Mouse (Mus musculus): Measurements from ENCODE around the gene Sbf2. TPM values are rescaled to one million over a fixed set of nuclear protein-coding genes. Genes with fewer than 3 reads are reported as not detected.

Gene Sbf2
- polyA plus RNA-seq, 1 experiment from 2014 or later: 35.1 TPM

- H3K4me1 ChIP-seq (replicated peaks): peaks cover 46% of the 10 kb centered on the region
- peak overlapping the region; percentile 78 for H3K4me2 ChIP-seq
- H3K9ac ChIP-seq (replicated peaks): peak overlapping the region; percentile 51
- H3K27ac ChIP-seq: no peak overlapping the region
- H3K9me3 ChIP-seq: no peaks in the 10 kb centered on the region
- H3K27me3 ChIP-seq: peaks cover 72% of the 10 kb centered on the region
- under 1% methylated on average over 33 of the region's 33 CpGs for WGBS
- no peaks in the 10 kb centered on the region for H3K36me3 ChIP-seq
- ATAC-seq (ENCODE audit: insufficient number of reproducible peaks, insufficient read depth, low FRiP score, low TSS enrichment, low read depth): no peak
- H3K4me3 ChIP-seq (replicated peaks): peak overlapping the region; percentile 41
Observed at GRCm38 (mm10) chr7:110628611-110629354, 14.1 kb upstream of the Sbf2 start.

- H3K9ac ChIP-seq (replicated peaks): peak overlapping the region; percentile 51; the same call in 1 of the 2 replicates
Observed at GRCm38 (mm10) chr7:110628273-110628600, 13.5 kb upstream of the Sbf2 start.

GRCm38 (mm10) chr7:110627486-110628272 lies 13.0 kb upstream of the Sbf2 start, which contains the start of gene Adm:
Gene Adm (plus strand): TSS chr7:110627661.
- no peak for ATAC-seq (ENCODE audit: insufficient number of reproducible peaks, insufficient read depth, low FRiP score, low TSS enrichment, low read depth)
- H3K4me1 ChIP-seq (replicated peaks): peaks cover 46% of the 10 kb centered on the region
- peak within 1 kb of the TSS; percentile 78 for H3K4me2 ChIP-seq
- H3K9me3 ChIP-seq: no peaks in the 10 kb centered on the region
- WGBS: 2% methylated on average over 30 of the region's 30 CpGs
- H3K4me3 ChIP-seq (replicated peaks): peak within 1 kb of the TSS; percentile 41
- H3K27ac ChIP-seq: no peak within 1 kb of the TSS
- peak within 1 kb of the TSS; percentile 51; the same call in 1 of the 2 replicates for H3K9ac ChIP-seq (replicated peaks)
- H3K27me3 ChIP-seq: peaks cover 72% of the 10 kb centered on the region
- no peaks in the 10 kb centered on the region for H3K36me3 ChIP-seq

More at GRCm38 (mm10) chr7:110628273-110628600, 13.5 kb upstream of the Sbf2 start:
- no peaks in the 10 kb centered on the region for H3K9me3 ChIP-seq
- H3K4me3 ChIP-seq (replicated peaks): peak overlapping the region; percentile 41
- no peak for ATAC-seq (ENCODE audit: insufficient number of reproducible peaks, insufficient read depth, low FRiP score, low TSS enrichment, low read depth)
- peaks cover 72% of the 10 kb centered on the region for H3K27me3 ChIP-seq
- H3K4me1 ChIP-seq (replicated peaks): peaks cover 46% of the 10 kb centered on the region
- H3K36me3 ChIP-seq: no peaks in the 10 kb centered on the region
- WGBS: 2% methylated on average over 11 of the region's 11 CpGs
- H3K4me2 ChIP-seq: peak overlapping the region; percentile 78
- H3K27ac ChIP-seq: no peak overlapping the region

- Histone ChIP-seq H3K9ac (replicated peaks) (no peak overlapping the region), H3K27me3 (peaks cover 72% of the 10 kb centered on the region), H3K4me1 (replicated peaks) (peaks cover 46% of the 10 kb centered on the region), H3K9me3 (no peaks in the 10 kb centered on the region), H3K4me3 (replicated peaks) (peak overlapping the region; percentile 41), H3K36me3 (no peaks in the 10 kb centered on the region), H3K4me2 (peak overlapping the region; percentile 78), H3K27ac (no peak overlapping the region)
- WGBS: under 1% methylated on average over 12 of the region's 12 CpGs
- ATAC-seq (ENCODE audit: insufficient number of reproducible peaks, insufficient read depth, low FRiP score, low TSS enrichment, low read depth): no peak
Observed at GRCm38 (mm10) chr7:110627099-110627482, 12.4 kb upstream of the Sbf2 start.

- peak overlapping the region; percentile 41 for H3K4me3 ChIP-seq (replicated peaks)
- H3K4me1 ChIP-seq (replicated peaks): peaks cover 46% of the 10 kb centered on the region
- H3K36me3 ChIP-seq: no peaks in the 10 kb centered on the region
- H3K27ac ChIP-seq: no peak overlapping the region
- peak overlapping the region; percentile 78 for H3K4me2 ChIP-seq
- peaks cover 72% of the 10 kb centered on the region for H3K27me3 ChIP-seq
- no peaks in the 10 kb centered on the region for H3K9me3 ChIP-seq
- ATAC-seq (ENCODE audit: insufficient number of reproducible peaks, insufficient read depth, low FRiP score, low TSS enrichment, low read depth): no peak
- H3K9ac ChIP-seq (replicated peaks): no peak overlapping the region
- WGBS: 3% methylated on average over 28 of the region's 28 CpGs
Observed at GRCm38 (mm10) chr7:110626186-110627098, 11.7 kb upstream of the Sbf2 start.

- WGBS: 61% methylated on average over 10 of the region's 10 CpGs
- H3K9ac ChIP-seq (replicated peaks): no peak overlapping the region
- peaks cover 38% of the 10 kb centered on the region for H3K4me1 ChIP-seq (replicated peaks)
- ATAC-seq (ENCODE audit: insufficient number of reproducible peaks, insufficient read depth, low FRiP score, low TSS enrichment, low read depth): no peak
- H3K4me3 ChIP-seq (replicated peaks): no peak overlapping the region
- H3K27ac ChIP-seq: no peak overlapping the region
- H3K4me2 ChIP-seq: no peak overlapping the region; the same call in 1 of the 2 replicates
- H3K36me3 ChIP-seq: no peaks in the 10 kb centered on the region
- H3K9me3 ChIP-seq: no peaks in the 10 kb centered on the region
- peaks cover 64% of the 10 kb centered on the region for H3K27me3 ChIP-seq
Observed at GRCm38 (mm10) chr7:110625489-110625888, 10.8 kb upstream of the Sbf2 start.

GRCm38 (mm10) chr7:110624961-110625360 lies 10.2 kb upstream of the Sbf2 start:
- no peak for ATAC-seq (ENCODE audit: insufficient number of reproducible peaks, insufficient read depth, low FRiP score, low TSS enrichment, low read depth)
- WGBS: 88% methylated on average over 13 of the region's 13 CpGs
- peaks cover 59% of the 10 kb centered on the region for H3K27me3 ChIP-seq
- no peaks in the 10 kb centered on the region for H3K9me3 ChIP-seq
- no peak overlapping the region for H3K27ac ChIP-seq
- no peak overlapping the region for H3K4me3 ChIP-seq (replicated peaks)
- H3K36me3 ChIP-seq: no peaks in the 10 kb centered on the region
- peaks cover 37% of the 10 kb centered on the region for H3K4me1 ChIP-seq (replicated peaks)
- H3K9ac ChIP-seq (replicated peaks): no peak overlapping the region
- H3K4me2 ChIP-seq: no peak overlapping the region

- Histone ChIP-seq H3K4me1 (replicated peaks) (peaks cover 35% of the 10 kb centered on the region), H3K4me2 (no peak overlapping the region), H3K27me3 (peaks cover 55% of the 10 kb centered on the region)
Observed at GRCm38 (mm10) chr7:110624067-110624466, 9.3 kb upstream of the Sbf2 start.

GRCm38 (mm10) chr7:110619086-110619611 lies 4.4 kb upstream of the Sbf2 start:
- no peaks in the 10 kb centered on the region for H3K36me3 ChIP-seq
- H3K4me3 ChIP-seq (replicated peaks): no peak overlapping the region
- peaks cover 4% of the 10 kb centered on the region for H3K4me1 ChIP-seq (replicated peaks)
- H3K27me3 ChIP-seq: peaks cover 7% of the 10 kb centered on the region; the same call in 1 of the 2 replicates
- H3K9ac ChIP-seq (replicated peaks): no peak overlapping the region
- WGBS: 34% methylated on average over 9 of the region's 9 CpGs
- H3K4me2 ChIP-seq: no peak overlapping the region
- no peaks in the 10 kb centered on the region for H3K9me3 ChIP-seq
- H3K27ac ChIP-seq: no peak overlapping the region
- no peak for ATAC-seq (ENCODE audit: insufficient number of reproducible peaks, insufficient read depth, low FRiP score, low TSS enrichment, low read depth)

More at GRCm38 (mm10) chr7:110624067-110624466, 9.3 kb upstream of the Sbf2 start:
- Histone ChIP-seq H3K9me3 (no peaks in the 10 kb centered on the region), H3K27ac (no peak overlapping the region), H3K4me3 (replicated peaks) (no peak overlapping the region), H3K9ac (replicated peaks) (no peak overlapping the region), H3K36me3 (no peaks in the 10 kb centered on the region)
- ATAC-seq (ENCODE audit: insufficient number of reproducible peaks, insufficient read depth, low FRiP score, low TSS enrichment, low read depth): no peak
- WGBS: 56% methylated on average over 2 of the region's 2 CpGs

GRCm38 (mm10) chr7:110615792-110616191 lies 1.1 kb upstream of the Sbf2 start:
- Histone ChIP-seq H3K4me3 (replicated peaks) (no peak overlapping the region), H3K27ac (no peak overlapping the region), H3K27me3 (peaks cover 5% of the 10 kb centered on the region; the same call in 1 of the 2 replicates), H3K4me1 (replicated peaks) (peaks cover 12% of the 10 kb centered on the region), H3K4me2 (peak overlapping the region; percentile 90), H3K9me3 (no peaks in the 10 kb centered on the region), H3K9ac (replicated peaks) (no peak overlapping the region), H3K36me3 (no peaks in the 10 kb centered on the region)
- WGBS: 10% methylated on average over 11 of the region's 11 CpGs
- no peak for ATAC-seq (ENCODE audit: insufficient number of reproducible peaks, insufficient read depth, low FRiP score, low TSS enrichment, low read depth)

All from limb, embryonic 12.5 days (tissue).